Comparison of ENCODE assay signal across 21 mouse cellular contexts in genomic region chr13:56418685-56419483, GRCm38 (mm10). TPM values are rescaled to one million over a fixed set of nuclear protein-coding genes. Genes with fewer than 3 reads are reported as not detected.
DNase-seq lines count a peak whose midpoint lies in the region; ATAC-seq and TF ChIP-seq lines count a peak whose summit lies in the region.
"Had no signal": no experiment of that assay in that cellular context is flagged by ENCODE, and none has a peak within 500 bp of the region (broad histone marks: within the 10 kb centered on the region; RNA-seq: fewer than 3 reads in every experiment).

No protein-coding gene starts in this region.

- H3K9ac ChIP-seq in kidney, postnatal 0 days (ENCODE audit: low read depth, low read length), result no peak overlapping the region
- 0 out of 2 replicates have a peak overlapping the region, but pooled peaks have one; percentile 24 for H3K9ac ChIP-seq in limb, embryonic 12.5 days (replicated peaks)
- H3K9ac ChIP-seq: neural tube, embryonic 13.5 days had no signal

- H3K4me2 ChIP-seq in kidney, postnatal 0 days (ENCODE audit: low read length), result no peak overlapping the region
- no peak overlapping the region for H3K4me2 ChIP-seq in limb, embryonic 12.5 days
- H3K4me2 ChIP-seq: neural tube, embryonic 13.5 days had no signal

- peaks cover 3% of the 10 kb centered on the region; the same call in 1 of the 2 replicates for H3K9me3 ChIP-seq in kidney, postnatal 0 days (replicated peaks; ENCODE audit: low read length)
- peaks cover 5% of the 10 kb centered on the region; the same call in 1 of the 2 replicates for H3K9me3 ChIP-seq in limb, embryonic 12.5 days
- H3K9me3 ChIP-seq: neural tube, embryonic 13.5 days had no signal

- TF ChIP-seq CTCF in kidney, postnatal 0 days (IDR thresholded peaks at IDR 0.05; ENCODE audit: low read depth), result no peak
- no peak for TF ChIP-seq CTCF in testis, adult 2 months (IDR thresholded peaks at IDR 0.05; ENCODE audit: control insufficient read depth, insufficient read depth, insufficient replicate concordance, low read depth, low read length)

- peak; percentile 37 for DNase-seq in embryo, embryonic 10 days (ENCODE audit: low spot score)
- DNase-seq in embryo, embryonic 9.5 days (ENCODE audit: extremely low spot score), result no peak
- peak; percentile 33 for DNase-seq in kidney, postnatal 0 days (ENCODE audit: low spot score)
- no peak for DNase-seq in kidney, adult 18-20 months
- DNase-seq in layer of hippocampus, adult 18-20 months (ENCODE audit: low spot score in 2 of 2), result no peak
- DNase-seq: cerebellum, adult 2 months; kidney, adult 9 months; thymus, adult 2 months had no signal

- 35% methylated on average over 13 of the region's 13 CpGs for WGBS in kidney, postnatal 0 days
- 13% methylated on average over 13 of the region's 13 CpGs for WGBS in limb, embryonic 12.5 days

- H3K4me3 ChIP-seq in kidney, postnatal 0 days (replicated peaks; ENCODE audit: low read depth, low read length), result no peak overlapping the region
- no peak overlapping the region for H3K4me3 ChIP-seq in limb, embryonic 12.5 days (replicated peaks)
- no peak overlapping the region for H3K4me3 ChIP-seq in testis, adult 2 months (ENCODE audit: control insufficient read depth, low read depth, low read length)
- H3K4me3 ChIP-seq: layer of hippocampus, adult 2 months; neural tube, embryonic 13.5 days had no signal

- H3K4me1 ChIP-seq in kidney, postnatal 0 days (replicated peaks; ENCODE audit: insufficient read depth, low read length), result no peaks in the 10 kb centered on the region
- H3K4me1 ChIP-seq in limb, embryonic 12.5 days (replicated peaks), result peaks cover 29% of the 10 kb centered on the region
- peaks cover 18% of the 10 kb centered on the region for H3K4me1 ChIP-seq in testis, adult 2 months (ENCODE audit: control insufficient read depth, insufficient read depth, low read length)

- H3K27me3 ChIP-seq in kidney, postnatal 0 days (ENCODE audit: insufficient read depth, low read length), result no peaks in the 10 kb centered on the region
- H3K27me3 ChIP-seq in limb, embryonic 12.5 days, result peaks cover 7% of the 10 kb centered on the region; the same call in 1 of the 2 replicates
- H3K27me3 ChIP-seq in testis, adult 2 months (ENCODE audit: control insufficient read depth, insufficient read depth, low read length), result no peaks in the 10 kb centered on the region

- TF ChIP-seq POLR2A in testis, adult 2 months (IDR thresholded peaks at IDR 0.05; ENCODE audit: control insufficient read depth, low read depth, low read length), result no peak; the same call in 1 of the 2 replicates

- H3K36me3 ChIP-seq in kidney, postnatal 0 days (ENCODE audit: insufficient read depth, low read length), result no peaks in the 10 kb centered on the region
- no peaks in the 10 kb centered on the region for H3K36me3 ChIP-seq in limb, embryonic 12.5 days
- H3K36me3 ChIP-seq in testis, adult 2 months (ENCODE audit: control insufficient read depth, insufficient read depth, low read length), result no peaks in the 10 kb centered on the region
- H3K36me3 ChIP-seq: neural tube, embryonic 13.5 days had no signal

- H3K27ac ChIP-seq in kidney, postnatal 0 days, result no peak overlapping the region
- H3K27ac ChIP-seq in limb, embryonic 12.5 days, result peak overlapping the region; percentile 54; the same call in 1 of the 2 replicates
- peak overlapping the region; percentile 19; the same call in 1 of the 2 replicates for H3K27ac ChIP-seq in testis, adult 2 months (ENCODE audit: control insufficient read depth, insufficient read depth, low read depth, low read length)
- H3K27ac ChIP-seq: layer of hippocampus, adult 2 months; neural tube, embryonic 13.5 days had no signal

- no peak for ATAC-seq in kidney, postnatal 0 days (replicated peaks; ENCODE audit: low FRiP score, low read depth)
- no peak for ATAC-seq in limb, embryonic 12.5 days (ENCODE audit: insufficient number of reproducible peaks, insufficient read depth, low FRiP score, low TSS enrichment, low read depth)
- no peak for ATAC-seq in granulocyte monocyte progenitor cell, adult 5-6 weeks (replicated peaks; ENCODE audit: poor library complexity, severe bottlenecking)
- ATAC-seq: midbrain, embryonic 16.5 days had no signal

RNA-seq across cellular contexts. Expression of gene Gm3045, which starts 7.5 kb away (rescaled TPM):
- not detected in 2 replicates for polyA plus RNA-seq in kidney, postnatal 0 days (2015; fragmentation: Nextera tagmentation; extraction: Ambion mirVana)
- polyA plus RNA-seq in limb, embryonic 12.5 days (2016; fragmentation: Nextera tagmentation; extraction: Ambion mirVana), result not detected in 2 replicates
- 27.1 and 27.9 TPM in 2 replicates for polyA plus RNA-seq in testis, adult 2 months (2012; rRNA removed)
- total RNA-seq in layer of hippocampus, adult 18-20 months (2021), result not detected
- not detected in 2 replicates for total RNA-seq in granulocyte monocyte progenitor cell, adult 5-6 weeks (2014; fragmentation: Nextera tagmentation)
- not detected in 2 replicates for total RNA-seq in granulocyte monocyte progenitor cell, adult 5-6 weeks (2017)
- total RNA-seq: CH12.LX; gastrocnemius, postnatal 4 days; layer of hippocampus, adult 2 months; left cerebral cortex, adult 8-10 months; liver, adult 2 months; megakaryocyte progenitor cell, adult 5-6 weeks had no signal
- polyA plus RNA-seq: cerebellum, adult 2 months; heart, postnatal 0 days; liver, adult 2 months; midbrain, embryonic 16.5 days; neural tube, embryonic 13.5 days; spleen, adult 2 months; thymus, adult 2 months had no signal

RNA-seq across cellular contexts. Expression of gene Slc25a48, which starts 19.3 kb away (rescaled TPM):
- 0.79 and 0.94 TPM in 2 replicates for polyA plus RNA-seq in kidney, postnatal 0 days (2015; fragmentation: Nextera tagmentation; extraction: Ambion mirVana)
- 0.10 TPM in 2 replicates for polyA plus RNA-seq in limb, embryonic 12.5 days (2016; fragmentation: Nextera tagmentation; extraction: Ambion mirVana)
- polyA plus RNA-seq in testis, adult 2 months (2012; rRNA removed), result 0.37 and 0.77 TPM in 2 replicates
- total RNA-seq in layer of hippocampus, adult 18-20 months (2021), result under 1 TPM; 0.15 to 0.17 TPM
- not detected in 2 replicates for total RNA-seq in granulocyte monocyte progenitor cell, adult 5-6 weeks (2014; fragmentation: Nextera tagmentation)
- total RNA-seq in granulocyte monocyte progenitor cell, adult 5-6 weeks (2017), result not detected in 2 replicates
- total RNA-seq: CH12.LX; gastrocnemius, postnatal 4 days; layer of hippocampus, adult 2 months; megakaryocyte progenitor cell, adult 5-6 weeks had no signal
- polyA plus RNA-seq: heart, postnatal 0 days; midbrain, embryonic 16.5 days; neural tube, embryonic 13.5 days had no signal

Comparison
In these comparisons a context has a peak if more than half of its experiments do, and no peak if none do; other contexts are left out.
1. DNase-seq: peak in embryo, embryonic 10 days (single experiment) and kidney, postnatal 0 days (single experiment); none in embryo, embryonic 9.5 days (single experiment), kidney, adult 18-20 months (single experiment) and layer of hippocampus, adult 18-20 months (0 of 2).
2. RNA of gene Gm3045, which starts 7.5 kb away (polyA plus RNA-seq): 27.1 to 27.9 TPM in testis, adult 2 months; not detected in limb, embryonic 12.5 days and not detected in kidney, postnatal 0 days; every median in the first group is over 10 times any median in the second.